Mouse (Mus musculus): Measurements from ENCODE around the gene Cap1. TPM values are rescaled to one million over a fixed set of nuclear protein-coding genes. Genes with fewer than 3 reads are reported as not detected.

The Cap1 gene
- polyA plus RNA-seq, 1 experiment from 2014 or later = 77.5 TPM

GRCm38 (mm10) chr4:122878333-122879070 is 7.4 kb downstream of the Cap1 start:
- H3K27ac ChIP-seq (ENCODE audit: low read length) = no peak overlapping the region
- WGBS = 89% methylated on average over 2 of the region's 2 CpGs

GRCm38 (mm10) chr4:122873512-122873911 is 12.3 kb downstream of the Cap1 start:
- H3K4me2 ChIP-seq (ENCODE audit: low read length) = no peak overlapping the region
- H3K4me3 ChIP-seq (replicated peaks; ENCODE audit: low read length) = no peak overlapping the region
- H3K4me1 ChIP-seq (replicated peaks; ENCODE audit: control insufficient read depth, insufficient read depth, low read length) = no peaks in the 10 kb centered on the region
- no peaks in the 10 kb centered on the region for H3K9me3 ChIP-seq (ENCODE audit: control insufficient read depth, low read length)
- WGBS = 88% methylated on average over 4 of the region's 4 CpGs
- peaks cover 19% of the 10 kb centered on the region for H3K36me3 ChIP-seq (ENCODE audit: control insufficient read depth, insufficient read depth)
- no peak overlapping the region for H3K27ac ChIP-seq (ENCODE audit: low read length)
- no peak overlapping the region for H3K9ac ChIP-seq (replicated peaks; ENCODE audit: low read depth, low read length)
- ATAC-seq = no peak
- no peaks in the 10 kb centered on the region for H3K27me3 ChIP-seq (replicated peaks; ENCODE audit: control insufficient read depth, insufficient read depth, low read length)

More at GRCm38 (mm10) chr4:122878333-122879070, 7.4 kb downstream of the Cap1 start:
- Histone ChIP-seq H3K4me3 (replicated peaks; ENCODE audit: low read length) (no peak overlapping the region), H3K9ac (replicated peaks; ENCODE audit: low read depth, low read length) (no peak overlapping the region), H3K27me3 (replicated peaks; ENCODE audit: control insufficient read depth, insufficient read depth, low read length) (no peaks in the 10 kb centered on the region), H3K9me3 (ENCODE audit: control insufficient read depth, low read length) (no peaks in the 10 kb centered on the region), H3K4me1 (replicated peaks; ENCODE audit: control insufficient read depth, insufficient read depth, low read length) (peaks cover 13% of the 10 kb centered on the region), H3K36me3 (ENCODE audit: control insufficient read depth, insufficient read depth) (no peaks in the 10 kb centered on the region), H3K4me2 (ENCODE audit: low read length) (no peak overlapping the region)
- ATAC-seq = no peak

GRCm38 (mm10) chr4:122873003-122873402 is 12.9 kb downstream of the Cap1 start:
- Histone ChIP-seq H3K9ac (replicated peaks; ENCODE audit: low read depth, low read length) (no peak overlapping the region), H3K4me3 (replicated peaks; ENCODE audit: low read length) (no peak overlapping the region), H3K36me3 (ENCODE audit: control insufficient read depth, insufficient read depth) (peaks cover 19% of the 10 kb centered on the region), H3K27me3 (replicated peaks; ENCODE audit: control insufficient read depth, insufficient read depth, low read length) (no peaks in the 10 kb centered on the region), H3K4me1 (replicated peaks; ENCODE audit: control insufficient read depth, insufficient read depth, low read length) (no peaks in the 10 kb centered on the region), H3K4me2 (ENCODE audit: low read length) (no peak overlapping the region), H3K27ac (ENCODE audit: low read length) (no peak overlapping the region), H3K9me3 (ENCODE audit: control insufficient read depth, low read length) (no peaks in the 10 kb centered on the region)
- WGBS = 92% methylated on average over 5 of the region's 5 CpGs
- ATAC-seq = no peak

GRCm38 (mm10) chr4:122871989-122872388 is 13.9 kb downstream of the Cap1 start:
- Histone ChIP-seq H3K9ac (replicated peaks; ENCODE audit: low read depth, low read length) (no peak overlapping the region), H3K27ac (ENCODE audit: low read length) (no peak overlapping the region), H3K4me2 (ENCODE audit: low read length) (no peak overlapping the region), H3K9me3 (ENCODE audit: control insufficient read depth, low read length) (no peaks in the 10 kb centered on the region), H3K36me3 (ENCODE audit: control insufficient read depth, insufficient read depth) (peaks cover 23% of the 10 kb centered on the region), H3K27me3 (replicated peaks; ENCODE audit: control insufficient read depth, insufficient read depth, low read length) (no peaks in the 10 kb centered on the region), H3K4me3 (replicated peaks; ENCODE audit: low read length) (no peak overlapping the region), H3K4me1 (replicated peaks; ENCODE audit: control insufficient read depth, insufficient read depth, low read length) (no peaks in the 10 kb centered on the region)
- 90% methylated on average over 2 of the region's 2 CpGs for WGBS
- ATAC-seq = no peak

GRCm38 (mm10) chr4:122871269-122871668 is 14.6 kb downstream of the Cap1 start:
- Histone ChIP-seq H3K27me3 (replicated peaks; ENCODE audit: control insufficient read depth, insufficient read depth, low read length) (no peaks in the 10 kb centered on the region), H3K4me3 (replicated peaks; ENCODE audit: low read length) (no peak overlapping the region), H3K36me3 (ENCODE audit: control insufficient read depth, insufficient read depth) (peaks cover 28% of the 10 kb centered on the region), H3K9ac (replicated peaks; ENCODE audit: low read depth, low read length) (no peak overlapping the region), H3K4me1 (replicated peaks; ENCODE audit: control insufficient read depth, insufficient read depth, low read length) (no peaks in the 10 kb centered on the region), H3K9me3 (ENCODE audit: control insufficient read depth, low read length) (no peaks in the 10 kb centered on the region), H3K4me2 (ENCODE audit: low read length) (no peak overlapping the region), H3K27ac (ENCODE audit: low read length) (no peak overlapping the region)
- WGBS = 92% methylated on average over 11 of the region's 11 CpGs
- no peak for ATAC-seq

- H3K9me3 ChIP-seq (ENCODE audit: control insufficient read depth, low read length) = no peaks in the 10 kb centered on the region
- 92% methylated on average over 5 of the region's 5 CpGs for WGBS
- no peak for ATAC-seq
- no peak overlapping the region for H3K4me2 ChIP-seq (ENCODE audit: low read length)
- H3K4me3 ChIP-seq (replicated peaks; ENCODE audit: low read length) = no peak overlapping the region
- no peaks in the 10 kb centered on the region for H3K27me3 ChIP-seq (replicated peaks; ENCODE audit: control insufficient read depth, insufficient read depth, low read length)
- no peak overlapping the region for H3K27ac ChIP-seq (ENCODE audit: low read length)
- H3K4me1 ChIP-seq (replicated peaks; ENCODE audit: control insufficient read depth, insufficient read depth, low read length) = no peaks in the 10 kb centered on the region
- H3K9ac ChIP-seq (replicated peaks; ENCODE audit: low read depth, low read length) = no peak overlapping the region
- H3K36me3 ChIP-seq (ENCODE audit: control insufficient read depth, insufficient read depth) = peaks cover 31% of the 10 kb centered on the region
These were observed 15.1 kb downstream of the Cap1 start for GRCm38 (mm10) chr4:122870741-122871140.

- no peaks in the 10 kb centered on the region for H3K4me1 ChIP-seq (replicated peaks; ENCODE audit: control insufficient read depth, insufficient read depth, low read length)
- H3K27me3 ChIP-seq (replicated peaks; ENCODE audit: control insufficient read depth, insufficient read depth, low read length) = no peaks in the 10 kb centered on the region
- H3K36me3 ChIP-seq (ENCODE audit: control insufficient read depth, insufficient read depth) = peaks cover 38% of the 10 kb centered on the region
- no peak overlapping the region for H3K4me2 ChIP-seq (ENCODE audit: low read length)
- no peaks in the 10 kb centered on the region for H3K9me3 ChIP-seq (ENCODE audit: control insufficient read depth, low read length)
- no peak overlapping the region for H3K4me3 ChIP-seq (replicated peaks; ENCODE audit: low read length)
- H3K27ac ChIP-seq (ENCODE audit: low read length) = no peak overlapping the region
- H3K9ac ChIP-seq (replicated peaks; ENCODE audit: low read depth, low read length) = no peak overlapping the region
- ATAC-seq = no peak
These were observed 15.8 kb downstream of the Cap1 start for GRCm38 (mm10) chr4:122870027-122870426.

GRCm38 (mm10) chr4:122868041-122868440 is 17.8 kb downstream of the Cap1 start:
- Histone ChIP-seq H3K4me3 (replicated peaks; ENCODE audit: low read length) (no peak overlapping the region), H3K9me3 (ENCODE audit: control insufficient read depth, low read length) (no peaks in the 10 kb centered on the region), H3K4me2 (ENCODE audit: low read length) (no peak overlapping the region), H3K36me3 (ENCODE audit: control insufficient read depth, insufficient read depth) (peaks cover 52% of the 10 kb centered on the region), H3K9ac (replicated peaks; ENCODE audit: low read depth, low read length) (no peak overlapping the region), H3K27ac (ENCODE audit: low read length) (no peak overlapping the region), H3K27me3 (replicated peaks; ENCODE audit: control insufficient read depth, insufficient read depth, low read length) (no peaks in the 10 kb centered on the region), H3K4me1 (replicated peaks; ENCODE audit: control insufficient read depth, insufficient read depth, low read length) (no peaks in the 10 kb centered on the region)
- 96% methylated on average over 1 of the region's 1 CpGs for WGBS
- no peak for ATAC-seq

- Histone ChIP-seq H3K9me3 (ENCODE audit: control insufficient read depth, low read length) (no peaks in the 10 kb centered on the region), H3K27me3 (replicated peaks; ENCODE audit: control insufficient read depth, insufficient read depth, low read length) (no peaks in the 10 kb centered on the region), H3K4me1 (replicated peaks; ENCODE audit: control insufficient read depth, insufficient read depth, low read length) (no peaks in the 10 kb centered on the region), H3K4me2 (ENCODE audit: low read length) (no peak overlapping the region), H3K27ac (ENCODE audit: low read length) (no peak overlapping the region), H3K36me3 (ENCODE audit: control insufficient read depth, insufficient read depth) (peaks cover 55% of the 10 kb centered on the region), H3K9ac (replicated peaks; ENCODE audit: low read depth, low read length) (no peak overlapping the region), H3K4me3 (replicated peaks; ENCODE audit: low read length) (no peak overlapping the region)
- 90% methylated on average over 4 of the region's 4 CpGs for WGBS
- no peak for ATAC-seq
These were observed 24.0 kb downstream of the Cap1 start for GRCm38 (mm10) chr4:122861836-122862235.
